Mouse (Mus musculus) stomach, postnatal 0 days (tissue): Measurements from ENCODE around the gene Zfp704.

Experiments used
- CTCF ChIP-seq: IDR thresholded peaks from 2 replicates; pipeline ENCODE4 v1.5.1; 2016; ENCODE audit warnings: antibody characterized with exemption, low read depth, mild to moderate bottlenecking, moderate library complexity
- EP300 ChIP-seq: optimal IDR thresholded peaks from 2 replicates; pipeline ENCODE3; 2016; ENCODE audit warnings: antibody characterized with exemption

GRCm38 (mm10) chr3:9617101-9617500 is 7.2 kb upstream of the Zfp704 start:
- TF ChIP-seq CTCF = peak; percentile 37; the same call in 1 of the 2 replicates
- TF ChIP-seq EP300 = no peak
